Mouse (Mus musculus) kidney, adult 18-20 months (tissue): ENCODE data around the gene Polr1c.
A peak's percentile ranks its signal among the peaks of the same experiment; 100 is the strongest.

Experiments
- DNase-seq: peaks from one replicate; pipeline ENCODE4 v3.0.0; 2021

Gene Polr1c

GRCm38 (mm10) chr17:46247512-46248188, at the start of gene Polr1c, which contains the start of gene Yipf3:
TSS of gene Polr1c (minus strand) at chr17:46248054.
TSS of gene Yipf3 (plus strand) at chr17:46248080.
- peak; percentile 95 for DNase-seq

DNA sequence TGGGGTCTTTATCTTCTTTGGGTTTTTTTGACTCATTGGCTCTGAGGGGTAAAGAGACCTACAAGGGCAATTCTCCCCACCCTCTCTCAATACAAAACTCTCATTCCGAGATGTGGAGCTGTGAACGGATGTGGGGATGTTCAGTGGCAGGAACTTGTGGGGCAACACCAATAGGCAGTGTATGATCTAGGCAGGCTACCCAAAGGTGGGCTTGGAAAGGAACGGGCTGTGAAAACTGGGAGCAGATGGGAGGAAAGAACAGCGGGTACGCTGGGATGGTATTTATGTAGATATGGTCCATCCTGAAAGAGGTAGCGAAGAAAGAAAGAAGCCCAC, 49.1 kb upstream of the Polr1c start:
- no peak for DNase-seq

GRCm38 (mm10) chr17:46296601-46297000, 48.7 kb upstream of the Polr1c start:
- no peak for DNase-seq

- DNase-seq, result peak; percentile 38
Measured at GRCm38 (mm10) chr17:46287678-46288095, 39.8 kb upstream of the Polr1c start.

DNA sequence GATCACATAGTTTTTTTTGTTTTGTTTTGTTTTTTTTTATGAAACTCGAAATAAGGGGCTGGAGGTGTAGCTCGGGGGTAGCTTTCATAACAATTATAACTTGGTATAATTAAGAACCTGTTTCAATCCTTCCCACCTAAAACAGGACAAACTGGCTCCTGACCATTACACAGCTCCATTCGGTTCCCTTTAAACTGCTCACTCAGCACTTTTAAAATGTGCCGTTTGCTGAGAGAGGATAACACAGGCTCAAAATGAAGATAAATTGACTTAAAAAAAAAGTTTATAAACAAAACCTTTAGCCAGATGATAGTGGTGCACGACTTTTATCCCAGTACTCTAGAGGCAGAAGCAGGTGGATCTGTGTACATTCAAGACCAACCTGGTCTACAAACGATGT, 37.6 kb upstream of the Polr1c start:
- no peak for DNase-seq

DNA sequence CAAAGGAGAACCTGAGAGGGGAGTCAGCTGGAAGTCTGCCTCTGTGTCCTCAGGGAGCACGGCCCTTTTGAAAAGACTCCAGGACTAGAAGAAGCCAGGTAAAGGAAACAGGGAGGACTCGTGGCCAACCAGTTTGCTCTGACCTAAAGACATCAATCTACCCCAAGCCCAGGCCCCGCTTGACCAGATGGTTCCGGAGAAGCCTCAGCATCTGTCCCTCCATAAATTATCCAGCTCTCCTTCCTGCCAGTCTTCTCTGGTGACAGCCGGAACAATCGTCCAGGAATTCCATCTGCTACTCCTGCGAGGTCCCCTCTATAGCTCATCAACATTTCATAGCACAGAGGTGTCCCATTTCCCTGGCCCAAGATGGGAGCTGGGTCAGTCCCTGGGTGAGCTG, 36.8 kb upstream of the Polr1c start:
- no peak for DNase-seq

GRCm38 (mm10) chr17:46283911-46284310, 36.1 kb upstream of the Polr1c start:
- DNase-seq, result peak; percentile 22

DNA sequence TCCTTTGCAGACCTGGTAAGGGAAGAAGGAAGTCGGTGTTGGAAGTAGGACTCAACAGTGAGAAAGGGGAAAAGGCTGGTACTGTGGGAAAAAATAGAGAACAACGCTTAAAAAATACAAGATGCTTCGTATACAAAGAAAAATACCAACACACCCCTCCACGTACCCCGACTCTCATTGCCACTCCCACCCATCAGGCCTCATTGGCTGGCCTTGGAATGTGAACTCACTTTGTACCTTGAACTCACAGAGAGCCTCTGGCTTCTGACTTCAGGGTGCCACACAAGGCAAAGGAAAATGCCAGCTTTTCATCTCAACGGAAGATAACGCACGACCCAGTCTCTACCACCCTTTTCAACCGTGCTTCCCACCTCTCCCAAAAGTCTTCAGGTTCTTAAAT, 35.3 kb upstream of the Polr1c start:
- no peak for DNase-seq

- peak; percentile 86 for DNase-seq
Measured at GRCm38 (mm10) chr17:46282483-46283123, 34.7 kb upstream of the Polr1c start, which contains the start of gene Tjap1. TSS of gene Tjap1 (minus strand) at chr17:46283026.

DNA sequence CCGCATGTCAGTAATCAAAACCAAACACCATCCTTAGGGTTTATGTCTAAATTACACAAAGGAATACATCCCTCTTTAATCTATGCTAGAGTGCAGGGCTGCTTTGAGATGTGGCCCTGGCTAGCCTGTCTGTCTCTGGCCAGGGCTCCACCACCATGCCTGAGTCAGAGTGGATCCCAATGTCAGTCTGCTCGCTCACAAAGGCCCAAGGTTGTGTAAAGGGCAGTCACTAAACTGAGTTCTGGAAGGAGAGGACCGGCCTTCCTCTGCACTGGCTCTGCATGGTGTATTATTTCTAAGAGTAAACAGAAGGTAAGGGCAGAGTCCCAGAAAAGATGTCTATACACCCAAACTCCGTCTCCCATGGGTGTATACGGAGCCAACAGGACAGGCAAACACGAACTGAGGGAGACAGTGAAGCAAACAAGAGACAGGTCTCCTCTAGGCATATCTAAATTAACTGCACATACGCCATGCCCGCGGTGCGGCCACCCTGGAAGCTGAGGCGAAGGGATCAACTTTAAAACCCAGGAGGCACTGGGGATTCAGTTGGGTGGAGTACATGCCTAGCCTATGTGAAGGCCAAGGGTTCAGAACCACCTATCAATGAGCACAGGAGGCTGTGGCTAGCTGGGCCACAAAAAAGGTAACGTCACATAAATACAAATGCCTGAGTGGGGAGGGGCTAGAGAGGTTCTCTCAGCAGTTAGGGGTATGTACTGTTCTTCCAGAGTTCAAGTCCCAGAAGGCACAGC, 30.3 kb upstream of the Polr1c start:
- DNase-seq, result no peak

DNA sequence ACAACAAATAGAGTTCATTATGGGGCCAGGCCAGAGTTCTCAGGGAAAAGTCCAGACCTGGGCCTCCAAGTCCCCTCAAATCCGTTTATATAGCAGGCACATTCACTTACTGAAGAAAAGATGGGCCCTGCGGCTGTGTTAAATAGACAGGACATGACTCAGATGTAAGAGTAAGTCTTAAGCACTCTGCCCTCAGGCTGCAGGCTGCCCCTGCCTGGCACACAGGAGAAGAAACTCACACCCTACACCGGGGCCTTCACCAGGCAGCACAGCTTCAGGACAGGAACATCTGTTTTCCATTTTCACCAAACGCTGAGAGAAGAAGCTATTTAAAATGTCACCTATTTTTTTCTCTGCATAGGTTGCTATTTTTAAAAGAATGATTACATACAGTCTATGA, 29.7 kb upstream of the Polr1c start:
- no peak for DNase-seq

- no peak for DNase-seq
Measured at GRCm38 (mm10) chr17:46275506-46275905, 27.7 kb upstream of the Polr1c start.

DNA sequence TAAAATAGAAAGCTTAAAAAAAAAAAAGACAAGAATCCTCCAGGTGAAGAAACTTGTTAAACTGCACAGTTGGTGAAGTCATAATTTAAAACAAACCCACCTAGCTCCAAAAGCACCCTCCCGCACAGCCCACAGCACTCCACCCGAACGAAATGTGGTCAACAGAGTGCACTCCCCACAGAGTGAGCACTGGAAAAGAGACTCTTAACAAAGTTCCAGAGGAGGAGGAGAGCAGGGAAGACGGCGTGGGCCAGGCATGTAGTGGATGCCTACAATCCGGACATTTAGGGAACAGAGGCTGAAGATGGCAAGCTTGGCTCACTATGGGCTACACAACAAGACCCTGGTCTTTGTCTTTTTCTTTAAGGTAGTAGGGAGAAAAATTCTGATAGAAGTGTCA, 27.2 kb upstream of the Polr1c start:
- DNase-seq, result no peak

GRCm38 (mm10) chr17:46274465-46274864, 26.6 kb upstream of the Polr1c start:
- DNase-seq, result no peak

- DNase-seq, result no peak
Measured at GRCm38 (mm10) chr17:46273803-46274236, 26.0 kb upstream of the Polr1c start.

DNA sequence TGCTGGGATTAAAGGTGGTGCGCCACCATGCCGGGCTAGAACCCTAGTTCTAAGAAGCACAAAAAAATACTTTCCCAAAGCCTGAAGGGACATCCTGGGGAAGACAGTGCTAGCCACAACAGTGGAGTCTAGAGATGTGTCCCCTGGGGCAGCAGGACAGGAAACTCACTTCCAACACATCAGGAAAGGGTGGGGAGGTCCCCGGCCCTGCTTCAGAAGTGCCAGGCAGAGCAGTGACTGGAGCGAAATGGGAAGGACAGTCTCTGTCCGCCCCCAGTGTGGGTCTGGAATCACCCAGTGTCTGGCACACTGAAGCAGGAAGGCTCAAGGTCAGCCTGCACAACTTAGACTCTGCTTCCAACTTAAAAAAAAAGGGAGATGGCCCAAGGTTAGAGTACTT, 24.8 kb upstream of the Polr1c start:
- peak; percentile 34 for DNase-seq

DNA sequence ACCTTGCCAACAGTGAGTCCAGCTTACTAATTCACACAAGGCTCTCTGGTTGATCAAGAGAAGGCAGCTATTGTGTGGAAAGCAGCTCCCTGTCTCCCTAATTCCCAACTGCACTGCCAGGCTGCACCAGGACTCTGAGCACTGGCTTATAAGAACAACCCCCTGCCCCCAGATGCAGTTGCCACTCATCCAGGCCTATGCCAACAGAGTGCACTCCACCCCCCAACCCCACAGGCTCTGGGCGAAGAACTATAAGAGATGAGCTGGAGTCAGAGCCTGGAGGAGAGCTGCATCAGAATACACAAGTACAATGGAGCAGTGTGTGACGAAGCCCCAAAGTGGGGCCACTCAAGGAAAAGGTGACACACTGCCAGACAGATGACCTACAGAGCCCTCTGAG, 24.2 kb upstream of the Polr1c start:
- no peak for DNase-seq

DNA sequence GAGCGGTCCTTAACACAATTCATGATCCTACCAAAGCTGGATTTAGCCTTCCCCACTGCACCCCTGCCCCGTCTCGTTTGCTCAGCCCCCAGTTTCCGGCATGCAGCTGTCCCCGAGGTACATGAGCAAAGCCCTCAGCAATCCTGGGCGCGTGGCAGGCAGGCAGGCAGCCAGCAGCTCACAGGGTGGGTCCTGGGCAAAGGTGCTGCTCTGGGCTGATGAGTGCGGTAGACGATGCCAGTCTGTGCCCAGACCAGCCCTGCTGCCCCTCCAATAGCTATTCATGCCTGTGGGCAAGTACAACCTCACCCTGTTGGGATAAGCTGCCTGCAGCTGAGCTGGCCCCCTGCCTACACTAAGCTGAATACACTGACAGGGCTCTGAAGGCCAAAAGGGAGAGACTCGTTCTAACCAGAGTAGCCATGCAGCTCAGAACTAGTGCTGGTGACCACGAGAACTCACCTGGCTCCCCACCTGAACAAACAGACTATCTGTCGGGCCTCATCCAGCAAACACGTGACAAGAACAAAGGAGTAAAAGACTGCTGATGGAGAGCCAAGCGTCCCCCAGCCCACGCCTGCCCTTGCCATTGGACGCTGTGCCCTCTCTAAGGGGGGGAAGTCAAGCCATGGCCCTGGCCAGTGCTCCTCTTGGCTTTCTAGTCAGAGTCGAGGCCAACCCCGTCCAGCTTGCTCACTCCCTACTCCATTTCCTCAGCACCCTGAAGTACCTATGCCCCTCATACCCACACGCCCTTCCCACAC, 22.1 kb upstream of the Polr1c start:
- peak; percentile 64 for DNase-seq

DNA sequence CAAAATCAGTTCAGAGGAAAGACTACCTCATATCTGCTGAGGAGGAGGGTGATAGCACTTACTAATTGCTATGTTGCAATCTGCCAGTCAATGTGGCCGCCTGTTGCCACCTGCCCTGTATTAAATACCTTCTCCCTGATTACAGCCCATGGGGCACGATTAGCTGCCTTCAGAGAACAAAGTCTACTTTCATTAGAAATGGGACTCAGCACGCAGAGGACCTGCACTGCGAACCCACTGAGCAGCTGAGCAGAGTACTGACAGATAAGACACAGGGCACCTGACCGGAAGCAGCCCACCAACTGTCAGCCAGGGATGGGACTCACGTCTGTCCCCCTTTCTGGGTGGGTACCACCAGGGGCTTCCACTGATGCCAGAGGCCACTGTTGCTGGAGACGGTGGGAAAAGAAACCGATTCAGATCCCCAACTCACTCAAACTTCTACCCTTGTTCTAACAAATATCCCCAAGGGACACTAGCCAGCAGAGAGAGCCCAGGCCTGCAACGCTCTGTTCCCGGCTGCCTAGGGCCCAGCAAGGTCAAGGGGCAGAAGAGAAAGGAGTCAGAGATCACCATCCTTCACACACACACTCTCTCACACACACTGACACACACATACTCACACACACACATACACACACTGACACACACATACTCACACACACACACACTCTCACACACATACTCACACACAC, 20.3 kb upstream of the Polr1c start:
- no peak for DNase-seq

- no peak for DNase-seq
Measured at GRCm38 (mm10) chr17:46267511-46267910, 19.7 kb upstream of the Polr1c start.

- DNase-seq, result no peak
Measured at GRCm38 (mm10) chr17:46266986-46267385, 19.1 kb upstream of the Polr1c start.

GRCm38 (mm10) chr17:46265918-46266618, 18.2 kb upstream of the Polr1c start:
- peak; percentile 84 for DNase-seq
